Mouse (Mus musculus) MEL (cell line): Measurements from ENCODE around the gene C330021F23Rik. TPM values are rescaled to one million over a fixed set of nuclear protein-coding genes. Genes with fewer than 3 reads are reported as not detected.

ENCODE experiments used
- DNase-seq: peaks from one replicate; pipeline ENCODE4 v3.0.0; 2011; ENCODE audit warnings: low read depth, low spot score
- H3K27ac ChIP-seq: 2 replicates; pipeline ENCODE4 v1.5.1; 2012; ENCODE audit warnings: low read depth, mild to moderate bottlenecking, control low read depth, low read length, moderate library complexity; ENCODE audit not compliant: control insufficient read depth
- H3K27me3 ChIP-seq, 2 experiments: fragments of 150-350 bp in 1 of 2; sonication (generic) in 1 of 2; 2 replicates each; pipeline ENCODE4 v1.6.1; 2012; ENCODE audit warnings: low read length in 2 of 2, mild to moderate bottlenecking in 2 of 2, improper control_type of control experiment in 1 of 2, moderate library complexity in 1 of 2; ENCODE audit not compliant: insufficient read depth in 2 of 2, control insufficient read depth in 1 of 2
- H3K36me3 ChIP-seq, 2 experiments: 2 replicates each; pipeline ENCODE4 v1.6.1; 2012 to 2014; ENCODE audit warnings: low read length in 2 of 2, improper control_type of control experiment in 1 of 2, inconsistent platforms in 1 of 2, mild to moderate bottlenecking in 1 of 2; ENCODE audit not compliant: insufficient read depth in 2 of 2, control insufficient read depth in 1 of 2
- H3K4me1 ChIP-seq, 2 experiments: fragments of 150-350 bp in 1 of 2; sonication (generic) in 1 of 2; 2 replicates each; pipeline ENCODE4 v1.6.1; 2012; ENCODE audit warnings: low read length in 2 of 2, improper control_type of control experiment in 1 of 2, mild to moderate bottlenecking in 1 of 2; ENCODE audit not compliant: insufficient read depth in 2 of 2, control insufficient read depth in 1 of 2
- H3K4me3 ChIP-seq, 2 experiments: fragments of 150-350 bp in 1 of 2; sonication (generic) in 1 of 2; 2 replicates each; pipeline ENCODE4 v1.5.1; 2012; ENCODE audit warnings: low read depth in 2 of 2, low read length in 2 of 2, mild to moderate bottlenecking in 2 of 2, moderate library complexity in 2 of 2, control low read depth in 1 of 2, improper control_type of control experiment in 1 of 2; ENCODE audit not compliant: control insufficient read depth in 1 of 2, insufficient read depth in 1 of 2
- H3K79me2 ChIP-seq: 2 replicates; pipeline ENCODE4 v1.6.1; 2012; ENCODE audit warnings: mild to moderate bottlenecking, low read length, moderate library complexity; ENCODE audit not compliant: control insufficient read depth, poor library complexity, insufficient read depth
- H3K9ac ChIP-seq: 2 replicates; pipeline ENCODE4 v1.6.1; 2012; ENCODE audit warnings: low read depth, mild to moderate bottlenecking, control low read depth, low read length, moderate library complexity; ENCODE audit not compliant: control insufficient read depth, poor library complexity, severe bottlenecking
- H3K9me3 ChIP-seq: fragments of 150-350 bp; sonication (generic); replicated peaks from 2 replicates; pipeline ENCODE4 v1.6.1; 2012; ENCODE audit warnings: mild to moderate bottlenecking, low read length, improper control_type of control experiment, moderate library complexity; ENCODE audit not compliant: insufficient read depth
- CHD2 ChIP-seq: IDR thresholded peaks from 2 replicates; pipeline ENCODE4 v1.6.1; 2011; ENCODE audit warnings: low read length, improper control_type of control experiment
- E2F4 ChIP-seq: IDR thresholded peaks from 2 replicates; pipeline ENCODE4 v1.6.1; 2011; ENCODE audit warnings: low read depth, low read length, improper control_type of control experiment, borderline replicate concordance
- EP300 ChIP-seq, 2 experiments: IDR thresholded peaks; 2 replicates each; pipeline ENCODE4 v1.6.1; 2011; ENCODE audit warnings: improper control_type of control experiment in 2 of 2, low read length in 2 of 2, low read depth in 1 of 2, mild to moderate bottlenecking in 1 of 2
- ETS1 ChIP-seq: IDR thresholded peaks from 2 replicates; pipeline ENCODE4 v1.6.1; 2012; ENCODE audit warnings: low read depth, mild to moderate bottlenecking, inconsistent platforms, low read length, improper control_type of control experiment, moderate library complexity
- GATA1 ChIP-seq: IDR thresholded peaks from 2 replicates; pipeline ENCODE4 v1.6.1; 2011; ENCODE audit warnings: low read depth, low read length, improper control_type of control experiment
- JUND ChIP-seq: IDR thresholded peaks from 2 replicates; pipeline ENCODE4 v1.6.1; 2011; ENCODE audit warnings: low read depth, mild to moderate bottlenecking, improper control_type of control experiment, low read length
- KAT2A ChIP-seq: conservative IDR thresholded peaks from 2 replicates; pipeline ENCODE4 v1.6.1; 2012; ENCODE audit warnings: low read depth, low read length, improper control_type of control experiment, inconsistent platforms
- MAZ ChIP-seq: IDR thresholded peaks from 2 replicates; pipeline ENCODE4 v1.6.1; 2012; ENCODE audit warnings: low read depth, mild to moderate bottlenecking, inconsistent platforms, low read length, improper control_type of control experiment
- MYB ChIP-seq: IDR thresholded peaks from 2 replicates; pipeline ENCODE4 v1.6.1; 2011; ENCODE audit warnings: mild to moderate bottlenecking, low read depth, low read length, improper control_type of control experiment
- MYC ChIP-seq: IDR thresholded peaks from 2 replicates; pipeline ENCODE4 v1.6.1; 2011; ENCODE audit warnings: low read depth, mild to moderate bottlenecking, low read length, improper control_type of control experiment, moderate library complexity
- NRF1 ChIP-seq: IDR thresholded peaks from 2 replicates; pipeline ENCODE4 v1.6.1; 2014; ENCODE audit warnings: low read depth, mild to moderate bottlenecking, inconsistent platforms, low read length, improper control_type of control experiment, moderate library complexity; ENCODE audit not compliant: poor library complexity, insufficient read depth, severe bottlenecking
- SIN3A ChIP-seq: IDR thresholded peaks from 2 replicates; pipeline ENCODE4 v1.6.1; 2012; ENCODE audit warnings: low read length, improper control_type of control experiment, inconsistent platforms
- TAL1 ChIP-seq: IDR thresholded peaks from 2 replicates; pipeline ENCODE4 v1.6.1; 2012; ENCODE audit warnings: mild to moderate bottlenecking, inconsistent platforms, low read length, moderate library complexity, mixed read lengths
- TCF12 ChIP-seq: IDR thresholded peaks from 2 replicates; pipeline ENCODE4 v1.6.1; 2014; ENCODE audit warnings: low read depth, mild to moderate bottlenecking, inconsistent platforms, low read length, improper control_type of control experiment, moderate library complexity
- ZKSCAN1 ChIP-seq: IDR thresholded peaks from 2 replicates; pipeline ENCODE4 v1.6.1; 2012; ENCODE audit warnings: low read depth, mild to moderate bottlenecking, inconsistent platforms, low read length, improper control_type of control experiment, moderate library complexity
- ZMIZ1 ChIP-seq: IDR thresholded peaks from 2 replicates; pipeline ENCODE4 v1.6.1; 2012; ENCODE audit warnings: low read depth, mild to moderate bottlenecking, inconsistent platforms, low read length, improper control_type of control experiment, moderate library complexity
- ZNF384 ChIP-seq: IDR thresholded peaks from 2 replicates; pipeline ENCODE4 v1.6.1; 2012; ENCODE audit warnings: low read depth, mild to moderate bottlenecking, inconsistent platforms, low read length, improper control_type of control experiment
- polyA plus RNA-seq, 2 experiments: library from polyadenylated mRNA; stranded (reverse) in 1 of 2; unstranded in 1 of 2; fragments of >175 nt in 1 of 2; fragments of >200 nt in 1 of 2; gene quantifications; 2 replicates each; pipeline versions ENCODE4 v1.2.1 to v1.2.4; 2012; ENCODE audit warnings: low replicate concordance in 2 of 2, low read depth in 1 of 2; ENCODE audit not compliant: insufficient read length in 2 of 2, insufficient read depth in 1 of 2, missing spikeins in 1 of 2
- total RNA-seq: library from RNA; depleted of rRNA; stranded (reverse); fragments of 300-350 nt; gene quantifications from 2 replicates; pipeline ENCODE4 v1.2.3, GENCODE M21; 2012

The C330021F23Rik gene
- total and polyA plus RNA-seq, 3 experiments = 0.53 to 1.2 TPM; not detected in 1

DNA sequence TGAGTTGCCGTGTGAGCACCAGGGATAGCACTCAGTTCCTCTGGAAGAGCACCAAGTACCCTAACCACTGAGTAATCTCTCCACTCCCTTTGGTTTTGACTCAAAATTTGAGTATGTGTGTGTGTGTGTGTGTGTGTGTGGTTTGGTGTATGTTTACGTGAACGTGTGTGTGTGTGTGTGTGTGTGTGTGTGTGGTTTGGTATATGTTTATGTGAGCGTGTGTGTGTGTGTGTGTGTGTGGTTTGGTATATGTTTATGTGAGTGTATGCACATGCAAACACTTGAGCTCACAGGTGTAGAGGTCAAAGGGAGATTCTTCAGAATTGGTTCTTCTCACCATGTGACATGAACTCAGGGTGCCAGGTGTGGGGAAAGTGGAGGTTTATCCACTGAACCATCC lies 11.7 kb upstream of the C330021F23Rik start:
- Histone ChIP-seq H3K4me3 (no peak overlapping the region), H3K79me2 (no peaks in the 10 kb centered on the region), H3K4me1 (no peaks in the 10 kb centered on the region), H3K27me3 (no peaks in the 10 kb centered on the region), H3K27ac (no peak overlapping the region), H3K9me3 (no peaks in the 10 kb centered on the region), H3K36me3 (no peaks in the 10 kb centered on the region), H3K9ac (no peak overlapping the region)
- no peak for TF ChIP-seq NRF1
- no peak for TF ChIP-seq ETS1
- TF ChIP-seq GATA1 = no peak
- no peak for TF ChIP-seq ZMIZ1
- no peak for TF ChIP-seq TAL1
- TF ChIP-seq TCF12 = no peak
- TF ChIP-seq E2F4 = no peak
- DNase-seq = peak; percentile 25

DNA sequence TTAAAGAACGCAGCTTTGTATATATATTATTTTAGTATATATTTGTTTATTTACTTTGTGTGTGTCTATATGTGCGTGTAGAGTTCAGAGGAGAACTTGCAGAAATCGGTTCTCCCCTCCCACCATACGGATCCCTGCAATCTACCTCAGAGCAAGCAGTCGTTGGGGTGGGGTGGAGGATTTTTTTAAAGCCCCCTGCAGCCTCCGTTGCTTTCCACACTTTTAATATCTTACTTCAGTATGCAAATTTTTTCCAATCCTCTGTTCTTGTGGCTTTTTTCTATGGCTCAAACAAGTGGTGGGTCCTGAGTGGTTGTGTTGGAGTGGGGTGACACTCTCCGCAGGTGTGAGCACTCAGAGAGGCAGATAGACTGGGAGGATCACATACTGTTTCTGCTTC lies 588 bp downstream of the C330021F23Rik start:
- Histone ChIP-seq H3K27ac (no peak overlapping the region), H3K79me2 (no peaks in the 10 kb centered on the region), H3K9me3 (no peaks in the 10 kb centered on the region), H3K27me3 (no peaks in the 10 kb centered on the region), H3K4me1 (no peaks in the 10 kb centered on the region), H3K4me3 (no peak overlapping the region), H3K36me3 (no peaks in the 10 kb centered on the region), H3K9ac (no peak overlapping the region)
- no peak for DNase-seq
- TF ChIP-seq CHD2 (no peak), MYB (no peak), MAZ (no peak), TCF12 (no peak), JUND (no peak), SIN3A (no peak), EP300 (IDR thresholded peaks at IDR 0.05; ENCODE audit: low read depth in 1 of 2, low read length in 2 of 2) (no peak), MYC (no peak), KAT2A (no peak), ZNF384 (no peak), ETS1 (no peak)

DNA sequence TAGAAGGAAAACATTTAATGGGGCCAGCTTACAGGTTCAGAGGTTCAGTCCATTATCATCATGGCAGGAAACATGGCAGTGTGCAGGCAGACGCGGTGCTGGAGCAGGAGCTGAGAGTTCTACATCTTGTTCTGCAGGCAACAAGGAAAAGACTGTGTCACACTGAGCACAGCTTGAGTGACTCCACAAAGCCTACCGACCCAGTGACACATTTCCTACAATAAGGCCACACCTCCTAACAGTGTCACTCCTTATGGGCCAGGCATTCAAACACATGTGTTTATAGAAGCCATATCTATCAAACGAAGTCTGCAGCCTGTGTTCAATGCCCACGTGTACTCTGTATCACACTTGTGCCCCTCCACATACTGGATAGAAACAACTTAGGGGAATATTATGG lies 2.0 kb downstream of the C330021F23Rik start:
- no peaks in the 10 kb centered on the region for H3K36me3 ChIP-seq
- no peak for TF ChIP-seq ZKSCAN1
- no peak for TF ChIP-seq GATA1
- no peak for TF ChIP-seq KAT2A
- TF ChIP-seq ETS1 = no peak
- no peak for TF ChIP-seq MAZ
- no peak for TF ChIP-seq CHD2
- H3K27ac ChIP-seq = no peak overlapping the region
- DNase-seq = no peak
- H3K4me1 ChIP-seq = no peaks in the 10 kb centered on the region
- H3K9ac ChIP-seq = no peak overlapping the region
- no peaks in the 10 kb centered on the region; a peak in 1 of 4 replicates for H3K27me3 ChIP-seq
- no peaks in the 10 kb centered on the region for H3K79me2 ChIP-seq
- no peaks in the 10 kb centered on the region for H3K9me3 ChIP-seq
- H3K4me3 ChIP-seq = no peak overlapping the region
